Mouse (Mus musculus) thymus, adult 2 months (tissue): ENCODE data around the gene Usp33. TPM values are rescaled to one million over a fixed set of nuclear protein-coding genes. Genes with fewer than 3 reads are reported as not detected.

Experiments
- DNase-seq: peaks from one replicate; pipeline ENCODE4 v3.0.0; 2021
- H3K27ac ChIP-seq: fragments of 200-500 bp; 2 replicates; pipeline ENCODE4 v1.5.1; 2012; ENCODE audit warnings: low read length, control low read depth; ENCODE audit not compliant: control insufficient read depth, insufficient read depth
- H3K27me3 ChIP-seq: fragments of 200-500 bp; 2 replicates; pipeline ENCODE4 v1.6.1; 2012; ENCODE audit warnings: mild to moderate bottlenecking, low read length, moderate library complexity, mixed read lengths; ENCODE audit not compliant: control insufficient read depth, insufficient read depth
- H3K36me3 ChIP-seq: fragments of 200-500 bp; 2 replicates; pipeline ENCODE4 v1.6.1; 2012; ENCODE audit warnings: mild to moderate bottlenecking, low read length, moderate library complexity; ENCODE audit not compliant: control insufficient read depth, insufficient read depth
- H3K4me1 ChIP-seq: fragments of 200-500 bp; replicated peaks from 2 replicates; pipeline ENCODE4 v1.6.1; 2012; ENCODE audit warnings: low read length; ENCODE audit not compliant: control insufficient read depth, insufficient read depth
- H3K4me3 ChIP-seq: fragments of 200-500 bp; 2 replicates; pipeline ENCODE4 v1.5.1; 2012; ENCODE audit warnings: mild to moderate bottlenecking, low read length, control low read depth, moderate library complexity; ENCODE audit not compliant: control insufficient read depth, insufficient read depth
- CTCF ChIP-seq: fragments of 200-500 bp; IDR thresholded peaks from 2 replicates; pipeline ENCODE4 v1.5.1; 2012; ENCODE audit warnings: mild to moderate bottlenecking, control low read depth, low read length, moderate library complexity, borderline replicate concordance; ENCODE audit not compliant: control insufficient read depth, poor library complexity, insufficient read depth; ENCODE audit errors: extremely low read depth
- POLR2A ChIP-seq: fragments of 200-500 bp; IDR thresholded peaks from 2 replicates; pipeline ENCODE4 v1.6.1; 2012; ENCODE audit warnings: mild to moderate bottlenecking, low read length, control low read depth, moderate library complexity; ENCODE audit not compliant: control insufficient read depth, poor library complexity, insufficient read depth; ENCODE audit errors: extremely low read depth
- WGBS: fragments of 180-500 bp; shearing (Covaris S2); methylation state at CpG from one replicate; pipeline ENCODE4 v1.1.7; 2018; 5-methylcytosine and 5-hydroxymethylcytosine counted together
- polyA plus RNA-seq: library from polyadenylated mRNA; depleted of rRNA; stranded (reverse); fragments of >200 nt; gene quantifications from 2 replicates; pipeline ENCODE4 v1.2.3, GENCODE M21; 2012

The Usp33 gene
- polyA plus RNA-seq, 1 experiment = 20.7 TPM

GRCm38 (mm10) chr3:152400441-152400840, 54.2 kb downstream of the Usp33 start:
- Histone ChIP-seq H3K27me3 (no peaks in the 10 kb centered on the region), H3K36me3 (no peaks in the 10 kb centered on the region), H3K27ac (no peak overlapping the region), H3K4me3 (no peak overlapping the region), H3K4me1 (peaks cover 4% of the 10 kb centered on the region)
- TF ChIP-seq CTCF (no peak), POLR2A (no peak)
- DNase-seq = no peak
- 98% methylated on average over 5 of the region's 5 CpGs for WGBS

DNA sequence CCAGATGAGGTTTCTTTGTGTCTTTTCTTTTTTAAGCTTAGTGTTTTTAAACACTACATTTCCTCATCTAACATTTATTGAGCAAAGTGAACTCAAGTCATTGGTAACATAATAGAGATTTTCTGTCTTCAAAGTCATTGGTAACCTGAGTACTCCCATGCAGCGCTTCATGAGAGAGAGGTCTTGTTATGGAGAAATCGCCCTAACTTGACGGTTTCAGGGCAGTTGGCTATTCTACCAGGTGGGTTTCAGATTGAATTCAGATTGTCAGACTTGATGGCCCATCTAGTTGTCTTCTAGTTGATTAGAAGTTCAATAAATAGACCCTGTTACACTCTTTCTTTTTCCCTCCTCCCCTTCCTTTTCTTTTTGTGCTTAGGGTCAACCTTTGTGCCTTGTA, 54.6 kb downstream of the Usp33 start:
- Histone ChIP-seq H3K4me1 (peaks cover 4% of the 10 kb centered on the region), H3K36me3 (no peaks in the 10 kb centered on the region), H3K4me3 (no peak overlapping the region), H3K27me3 (no peaks in the 10 kb centered on the region), H3K27ac (no peak overlapping the region)
- TF ChIP-seq CTCF (no peak), POLR2A (no peak)
- no peak for DNase-seq
- WGBS = 94% methylated on average over 3 of the region's 3 CpGs

- Histone ChIP-seq H3K27ac (no peak overlapping the region), H3K4me3 (no peak overlapping the region), H3K4me1 (peaks cover 4% of the 10 kb centered on the region), H3K36me3 (no peaks in the 10 kb centered on the region), H3K27me3 (no peaks in the 10 kb centered on the region)
- TF ChIP-seq POLR2A (no peak), CTCF (no peak)
- no peak for DNase-seq
- 93% methylated on average over 7 of the region's 7 CpGs for WGBS
Measured at GRCm38 (mm10) chr3:152401964-152402670, 55.8 kb downstream of the Usp33 start.

DNA sequence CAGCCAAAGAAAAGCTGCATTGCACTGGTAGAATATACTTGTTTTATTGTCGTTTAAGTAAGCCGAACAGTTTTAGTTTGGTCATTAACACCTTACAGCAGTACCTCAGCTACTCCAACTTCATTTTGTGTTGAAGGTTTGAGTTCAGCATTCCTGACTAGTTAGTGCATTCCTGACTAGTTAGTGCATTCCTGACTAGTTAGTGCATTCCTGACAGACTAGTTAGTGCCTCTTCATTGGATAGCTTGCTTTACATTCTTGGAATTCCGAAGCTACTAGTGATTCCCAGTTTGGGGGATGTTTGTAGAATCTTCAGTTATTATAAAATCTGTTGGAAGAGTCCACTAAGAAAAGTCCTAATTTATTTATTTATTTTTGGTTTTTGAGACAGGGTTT, 56.4 kb downstream of the Usp33 start:
- Histone ChIP-seq H3K4me1 (peaks cover 4% of the 10 kb centered on the region), H3K36me3 (no peaks in the 10 kb centered on the region), H3K4me3 (no peak overlapping the region), H3K27ac (no peak overlapping the region), H3K27me3 (no peaks in the 10 kb centered on the region)
- 95% methylated on average over 3 of the region's 3 CpGs for WGBS
- no peak for DNase-seq
- TF ChIP-seq POLR2A (no peak), CTCF (no peak)

GRCm38 (mm10) chr3:152403827-152404226, 57.5 kb downstream of the Usp33 start:
- Histone ChIP-seq H3K4me1 (peaks cover 4% of the 10 kb centered on the region), H3K36me3 (no peaks in the 10 kb centered on the region), H3K4me3 (no peak overlapping the region), H3K27ac (no peak overlapping the region), H3K27me3 (no peaks in the 10 kb centered on the region)
- no peak for DNase-seq
- 71% methylated on average over 2 of the region's 2 CpGs for WGBS
- TF ChIP-seq CTCF (no peak), POLR2A (no peak)

GRCm38 (mm10) chr3:152405420-152405819, 59.1 kb downstream of the Usp33 start:
- Histone ChIP-seq H3K27me3 (no peaks in the 10 kb centered on the region), H3K4me1 (peaks cover 4% of the 10 kb centered on the region), H3K4me3 (no peak overlapping the region), H3K36me3 (no peaks in the 10 kb centered on the region), H3K27ac (no peak overlapping the region)
- no peak for DNase-seq
- WGBS = 94% methylated on average over 7 of the region's 7 CpGs
- TF ChIP-seq POLR2A = no peak
- no peak for TF ChIP-seq CTCF

DNA sequence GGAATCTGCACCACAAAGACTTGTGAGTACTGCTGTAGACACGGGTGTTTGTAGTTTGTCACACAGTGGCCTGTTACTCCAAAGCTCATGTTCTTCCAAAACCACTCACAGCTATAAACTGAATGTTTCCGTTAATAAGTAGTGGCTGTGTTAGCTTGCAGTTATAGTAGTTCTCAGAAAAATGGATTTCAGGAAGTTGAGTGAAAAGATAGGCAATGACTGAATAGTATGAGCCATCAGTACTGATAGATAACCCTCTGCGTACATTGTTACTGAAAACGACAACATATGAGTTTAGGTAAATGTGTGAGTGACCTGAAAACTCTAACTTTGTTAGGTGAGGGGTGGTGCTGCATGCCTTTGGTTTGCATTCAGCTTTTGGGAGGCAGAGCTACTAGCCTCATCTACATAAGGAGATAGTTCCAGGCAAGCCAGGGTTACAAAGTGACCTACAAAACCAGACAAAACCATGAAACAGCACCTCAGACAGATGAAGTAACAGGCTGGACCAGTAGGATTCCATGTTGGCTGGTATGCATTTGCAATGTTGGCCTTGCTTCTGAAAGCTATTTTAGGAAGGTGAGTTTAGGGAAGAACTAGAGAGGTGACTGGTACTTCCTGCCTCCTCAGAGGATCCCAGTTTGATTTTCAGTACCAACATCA, 59.8 kb downstream of the Usp33 start:
- DNase-seq = no peak
- Histone ChIP-seq H3K27ac (no peak overlapping the region), H3K4me3 (no peak overlapping the region), H3K27me3 (no peaks in the 10 kb centered on the region), H3K4me1 (peaks cover 2% of the 10 kb centered on the region; the same call in 1 of the 2 replicates), H3K36me3 (no peaks in the 10 kb centered on the region)
- 31% methylated on average over 4 of the region's 4 CpGs for WGBS
- no peak for TF ChIP-seq POLR2A
- no peak for TF ChIP-seq CTCF
